Mouse (Mus musculus) cerebellum, adult 2 months (tissue): Measurements from ENCODE around the gene Slc22a4.

Experiments
- CTCF ChIP-seq: fragments of 200-500 bp; IDR thresholded peaks from 2 replicates; pipeline ENCODE4 v1.5.1; 2011; ENCODE audit warnings: low read depth, mild to moderate bottlenecking, control low read depth, low read length, moderate library complexity, borderline replicate concordance; ENCODE audit not compliant: insufficient read depth
- POLR2A ChIP-seq: fragments of 200-500 bp; IDR thresholded peaks from 2 replicates; pipeline ENCODE4 v1.6.1; 2011; ENCODE audit warnings: low read length, control low read depth, borderline replicate concordance; ENCODE audit not compliant: insufficient read depth

DNA sequence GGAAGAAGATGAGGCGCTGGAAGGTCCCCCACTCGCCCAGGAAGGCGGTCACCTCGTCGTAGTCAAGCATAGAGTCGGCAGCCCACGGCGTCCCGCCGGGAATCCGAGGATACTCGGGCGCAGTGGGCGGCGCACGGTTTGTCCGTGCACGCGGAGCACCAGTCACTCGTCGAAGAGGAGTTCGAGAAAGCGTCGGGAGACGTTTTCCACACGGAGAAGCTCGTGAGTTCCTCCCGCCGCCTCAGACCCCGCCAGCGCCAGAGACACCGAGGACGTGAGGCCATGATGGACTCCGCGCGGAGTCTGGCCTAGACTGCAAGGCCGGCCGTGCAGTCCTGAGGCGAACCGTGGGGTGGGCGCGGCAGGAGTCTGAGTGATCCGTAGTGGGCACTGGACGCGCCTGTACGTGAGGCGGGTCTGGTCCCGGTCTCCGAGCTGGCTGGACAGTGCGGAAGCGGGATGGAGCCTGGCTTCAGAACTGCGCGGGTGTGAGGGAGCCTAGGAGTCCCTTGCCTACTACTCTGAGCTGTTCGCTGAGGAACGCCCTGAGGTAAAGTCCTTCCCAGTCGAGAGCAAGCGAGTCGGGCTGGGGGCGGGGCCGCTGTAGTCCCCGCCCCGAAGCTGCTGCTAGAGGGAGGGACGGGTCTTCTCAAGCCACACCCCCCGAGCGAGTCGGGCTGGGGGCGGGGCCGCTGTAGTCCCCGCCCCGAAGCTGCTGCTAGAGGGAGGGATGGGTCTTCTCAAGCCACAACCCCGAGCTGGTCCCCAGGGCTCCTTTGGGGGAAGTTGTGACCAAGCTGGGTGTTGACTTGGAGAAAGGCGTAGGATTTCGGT, 47.9 kb downstream of the Slc22a4 start, which contains the start of gene Slc22a21:
- TF ChIP-seq POLR2A: no peak
- no peak for TF ChIP-seq CTCF
